Mouse (Mus musculus): ENCODE measurements around the gene Col1a1. TPM values are rescaled to one million over a fixed set of nuclear protein-coding genes. Genes with fewer than 3 reads are reported as not detected.

The Col1a1 gene
- polyA plus RNA-seq, 1 experiment = 11.9 TPM

- H3K36me3 ChIP-seq (ENCODE audit: control insufficient read depth, insufficient read depth, low read length) = no peaks in the 10 kb centered on the region
- no peak for DNase-seq
Measured at GRCm38 (mm10) chr11:94978178-94978915, 42.3 kb downstream of the Col1a1 start.

GRCm38 (mm10) chr11:94978947-94979346, 42.9 kb downstream of the Col1a1 start:
- peak; percentile 95 for DNase-seq
- H3K36me3 ChIP-seq (ENCODE audit: control insufficient read depth, insufficient read depth, low read length) = no peaks in the 10 kb centered on the region
- no peak overlapping the region for H3K4me3 ChIP-seq (ENCODE audit: control insufficient read depth, insufficient read depth, low read length)
- H3K27ac ChIP-seq (ENCODE audit: control insufficient read depth, insufficient read depth, low read length) = no peak overlapping the region
- H3K4me1 ChIP-seq (replicated peaks; ENCODE audit: control insufficient read depth, insufficient read depth, low read length) = no peaks in the 10 kb centered on the region
- no peaks in the 10 kb centered on the region for H3K27me3 ChIP-seq (ENCODE audit: control insufficient read depth, insufficient read depth, low read length)
- WGBS = 2% methylated on average over 20 of the region's 20 CpGs
- peak; percentile 94 for TF ChIP-seq CTCF (IDR thresholded peaks at IDR 0.05; ENCODE audit: borderline replicate concordance, control insufficient read depth, extremely low read depth, insufficient read depth, low read length, poor library complexity)
- TF ChIP-seq POLR2A (IDR thresholded peaks at IDR 0.05; ENCODE audit: control insufficient read depth, extremely low read depth, insufficient read depth, low read length, poor library complexity) = no peak

More at GRCm38 (mm10) chr11:94978178-94978915, 42.3 kb downstream of the Col1a1 start:
- 60% methylated on average over 9 of the region's 9 CpGs for WGBS
- TF ChIP-seq POLR2A (IDR thresholded peaks at IDR 0.05; ENCODE audit: control insufficient read depth, extremely low read depth, insufficient read depth, low read length, poor library complexity) (no peak), CTCF (IDR thresholded peaks at IDR 0.05; ENCODE audit: borderline replicate concordance, control insufficient read depth, extremely low read depth, insufficient read depth, low read length, poor library complexity) (no peak)
- Histone ChIP-seq H3K4me1 (replicated peaks; ENCODE audit: control insufficient read depth, insufficient read depth, low read length) (no peaks in the 10 kb centered on the region), H3K4me3 (ENCODE audit: control insufficient read depth, insufficient read depth, low read length) (no peak overlapping the region), H3K27ac (ENCODE audit: control insufficient read depth, insufficient read depth, low read length) (no peak overlapping the region), H3K27me3 (ENCODE audit: control insufficient read depth, insufficient read depth, low read length) (no peaks in the 10 kb centered on the region)

- DNase-seq = no peak
- Histone ChIP-seq H3K36me3 (ENCODE audit: control insufficient read depth, insufficient read depth, low read length) (no peaks in the 10 kb centered on the region), H3K27me3 (ENCODE audit: control insufficient read depth, insufficient read depth, low read length) (no peaks in the 10 kb centered on the region), H3K27ac (ENCODE audit: control insufficient read depth, insufficient read depth, low read length) (no peak overlapping the region), H3K4me1 (replicated peaks; ENCODE audit: control insufficient read depth, insufficient read depth, low read length) (peaks cover 2% of the 10 kb centered on the region; the same call in 1 of the 2 replicates), H3K4me3 (ENCODE audit: control insufficient read depth, insufficient read depth, low read length) (no peak overlapping the region)
- no peak for TF ChIP-seq CTCF (IDR thresholded peaks at IDR 0.05; ENCODE audit: borderline replicate concordance, control insufficient read depth, extremely low read depth, insufficient read depth, low read length, poor library complexity)
- WGBS = 92% methylated on average over 11 of the region's 11 CpGs
Measured at GRCm38 (mm10) chr11:94979462-94980179, 43.6 kb downstream of the Col1a1 start.

- H3K36me3 ChIP-seq (ENCODE audit: control insufficient read depth, insufficient read depth, low read length) = no peaks in the 10 kb centered on the region
- H3K27me3 ChIP-seq (ENCODE audit: control insufficient read depth, insufficient read depth, low read length) = no peaks in the 10 kb centered on the region
- no peak overlapping the region for H3K4me3 ChIP-seq (ENCODE audit: control insufficient read depth, insufficient read depth, low read length)
- 77% methylated on average over 1 of the region's 1 CpGs for WGBS
- H3K4me1 ChIP-seq (replicated peaks; ENCODE audit: control insufficient read depth, insufficient read depth, low read length) = peaks cover 41% of the 10 kb centered on the region
- no peak for DNase-seq
- H3K27ac ChIP-seq (ENCODE audit: control insufficient read depth, insufficient read depth, low read length) = no peak overlapping the region
- TF ChIP-seq POLR2A (IDR thresholded peaks at IDR 0.05; ENCODE audit: control insufficient read depth, extremely low read depth, insufficient read depth, low read length, poor library complexity) (no peak), CTCF (IDR thresholded peaks at IDR 0.05; ENCODE audit: borderline replicate concordance, control insufficient read depth, extremely low read depth, insufficient read depth, low read length, poor library complexity) (no peak)
Measured at GRCm38 (mm10) chr11:94985140-94985539, 49.1 kb downstream of the Col1a1 start.

- TF ChIP-seq POLR2A (IDR thresholded peaks at IDR 0.05; ENCODE audit: control insufficient read depth, extremely low read depth, insufficient read depth, low read length, poor library complexity) (no peak), CTCF (IDR thresholded peaks at IDR 0.05; ENCODE audit: borderline replicate concordance, control insufficient read depth, extremely low read depth, insufficient read depth, low read length, poor library complexity) (no peak)
- no peaks in the 10 kb centered on the region for H3K27me3 ChIP-seq (ENCODE audit: control insufficient read depth, insufficient read depth, low read length)
- H3K4me3 ChIP-seq (ENCODE audit: control insufficient read depth, insufficient read depth, low read length) = no peak overlapping the region
- no peak overlapping the region for H3K27ac ChIP-seq (ENCODE audit: control insufficient read depth, insufficient read depth, low read length)
- 82% methylated on average over 5 of the region's 5 CpGs for WGBS
- peaks cover 41% of the 10 kb centered on the region for H3K4me1 ChIP-seq (replicated peaks; ENCODE audit: control insufficient read depth, insufficient read depth, low read length)
- no peak for DNase-seq
- no peaks in the 10 kb centered on the region for H3K36me3 ChIP-seq (ENCODE audit: control insufficient read depth, insufficient read depth, low read length)
Measured at GRCm38 (mm10) chr11:94985822-94986221, 49.8 kb downstream of the Col1a1 start.

GRCm38 (mm10) chr11:94986435-94986834, 50.4 kb downstream of the Col1a1 start:
- peaks cover 41% of the 10 kb centered on the region for H3K4me1 ChIP-seq (replicated peaks; ENCODE audit: control insufficient read depth, insufficient read depth, low read length)
- H3K27me3 ChIP-seq (ENCODE audit: control insufficient read depth, insufficient read depth, low read length) = no peaks in the 10 kb centered on the region
- WGBS = 54% methylated on average over 2 of the region's 2 CpGs
- H3K27ac ChIP-seq (ENCODE audit: control insufficient read depth, insufficient read depth, low read length) = no peak overlapping the region
- no peak overlapping the region for H3K4me3 ChIP-seq (ENCODE audit: control insufficient read depth, insufficient read depth, low read length)
- TF ChIP-seq POLR2A (IDR thresholded peaks at IDR 0.05; ENCODE audit: control insufficient read depth, extremely low read depth, insufficient read depth, low read length, poor library complexity) (no peak), CTCF (IDR thresholded peaks at IDR 0.05; ENCODE audit: borderline replicate concordance, control insufficient read depth, extremely low read depth, insufficient read depth, low read length, poor library complexity) (no peak)
- H3K36me3 ChIP-seq (ENCODE audit: control insufficient read depth, insufficient read depth, low read length) = no peaks in the 10 kb centered on the region
- peak; percentile 25 for DNase-seq

Measured in thymus, adult 2 months (tissue).